Mouse (Mus musculus) hindlimb bud, embryonic 11.5 days (tissue): ENCODE data around the gene Slc8b1.

Experiments used
- DNase-seq: peaks from one replicate; pipeline ENCODE4 v3.0.0-alpha.2; 2012; ENCODE audit warnings: low read depth, low spot score; ENCODE audit errors: extremely low spot score

Slc8b1 gene

DNA sequence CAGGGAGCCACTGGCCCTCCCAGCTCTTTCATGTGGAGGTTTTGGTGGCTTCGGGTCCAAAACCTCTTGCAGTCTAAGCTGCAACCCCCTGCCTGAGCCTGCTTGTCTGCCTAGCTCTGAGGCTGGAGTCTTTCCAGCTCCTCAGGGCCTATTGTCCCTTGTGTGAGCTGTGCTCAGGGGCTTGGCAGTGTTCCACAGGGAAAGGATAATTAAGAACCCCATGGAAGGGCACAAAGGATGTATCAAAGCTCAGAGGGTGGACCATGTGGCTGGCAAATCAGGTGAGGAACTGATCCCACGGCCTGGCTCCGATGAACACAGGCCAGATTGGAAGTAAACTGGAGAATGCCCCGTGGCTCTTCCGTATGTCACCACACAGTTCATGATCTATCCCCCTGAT lies 55.1 kb downstream of the Slc8b1 start:
- no peak for DNase-seq

DNA sequence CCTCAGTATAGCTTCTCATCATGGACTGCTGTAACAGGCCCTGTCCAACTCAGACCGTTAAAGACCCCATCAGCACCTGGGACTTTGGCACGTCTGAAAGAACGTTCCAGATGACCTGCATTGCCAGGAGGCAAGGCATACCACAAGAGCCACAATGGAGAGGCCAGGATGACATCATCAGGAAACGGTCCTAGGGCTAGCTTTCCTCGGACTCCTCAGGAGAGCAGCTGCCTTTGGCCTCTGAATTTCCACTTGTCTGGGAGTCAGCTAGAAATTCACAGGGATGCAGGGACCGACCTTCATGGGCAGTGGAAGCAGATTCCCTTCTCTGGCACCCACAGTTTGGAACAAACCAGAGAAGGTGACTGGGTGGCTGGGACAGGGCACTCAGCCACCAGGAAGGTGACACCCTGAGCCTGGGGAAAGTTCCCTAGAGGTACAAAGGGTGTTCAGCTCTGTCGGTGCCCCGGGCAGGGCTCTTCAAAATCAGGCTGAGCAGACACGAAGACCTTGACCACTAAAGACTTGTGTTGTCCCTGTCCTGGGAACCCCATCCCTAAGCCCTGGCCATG lies 55.8 kb downstream of the Slc8b1 start:
- no peak for DNase-seq

DNA sequence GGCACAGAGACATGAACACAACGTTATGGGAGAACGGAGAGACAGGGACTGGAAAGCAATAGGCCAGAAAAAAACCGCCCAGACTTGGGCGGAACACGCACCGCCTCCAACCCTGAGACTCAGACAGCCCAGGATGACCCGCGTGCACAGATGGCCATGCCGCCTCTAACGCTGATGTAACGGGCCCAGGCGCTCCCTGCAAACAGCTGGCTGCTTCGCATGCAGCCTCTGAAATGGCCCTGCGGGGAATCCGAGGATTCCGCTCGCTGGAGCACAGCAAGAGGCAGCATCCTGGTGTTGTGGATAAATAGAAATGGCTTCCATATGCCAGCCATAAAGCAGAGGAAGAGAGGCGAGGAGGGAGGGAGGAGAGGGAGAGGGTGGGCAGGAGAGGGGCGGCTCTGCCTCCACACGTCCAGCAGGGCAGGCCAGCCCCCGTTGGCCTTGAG lies 56.3 kb downstream of the Slc8b1 start:
- no peak for DNase-seq

DNA sequence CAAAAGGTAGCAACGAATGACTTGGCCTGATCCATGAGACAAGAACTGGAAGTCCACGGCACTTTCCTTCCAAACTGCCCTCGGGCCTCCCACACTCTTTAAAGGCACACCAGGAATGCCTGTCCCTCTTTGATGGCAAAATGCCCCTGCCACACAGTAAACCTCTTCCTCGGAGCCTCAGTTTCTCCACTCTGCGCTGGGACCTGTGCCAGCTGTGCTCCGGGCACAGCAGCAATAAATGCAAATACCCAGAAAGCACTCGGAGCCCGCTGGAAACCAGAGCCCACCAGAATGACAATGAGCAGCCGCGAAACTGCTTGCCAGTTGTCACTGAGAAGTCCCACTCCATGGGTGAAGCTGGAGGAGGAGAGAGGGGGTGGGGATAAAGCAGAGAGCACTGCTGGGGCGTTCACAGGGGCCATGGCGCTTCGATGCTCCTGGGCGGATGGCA lies 56.8 kb downstream of the Slc8b1 start:
- no peak for DNase-seq

DNA sequence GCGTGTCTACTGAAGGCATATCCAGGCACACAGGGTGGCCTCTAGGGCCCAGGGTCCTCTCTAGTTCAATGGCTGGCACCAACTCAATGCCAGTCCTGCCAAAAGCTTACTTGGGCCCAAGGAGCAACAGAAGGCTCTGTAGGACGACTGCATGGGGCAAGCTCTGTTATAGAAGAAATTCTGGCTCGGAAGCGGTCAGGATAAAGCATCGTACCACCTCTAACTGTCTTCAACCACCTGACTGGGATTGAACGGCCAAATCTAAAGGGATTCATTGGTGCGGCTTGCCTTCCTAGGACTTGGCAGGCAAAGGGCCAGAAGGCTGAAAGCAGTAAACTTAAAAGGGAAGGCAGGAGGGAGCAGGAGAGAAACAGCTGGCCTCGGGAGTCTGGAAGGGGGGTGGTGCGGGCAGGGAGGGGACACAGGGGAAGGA lies 57.4 kb downstream of the Slc8b1 start:
- DNase-seq = no peak

DNA sequence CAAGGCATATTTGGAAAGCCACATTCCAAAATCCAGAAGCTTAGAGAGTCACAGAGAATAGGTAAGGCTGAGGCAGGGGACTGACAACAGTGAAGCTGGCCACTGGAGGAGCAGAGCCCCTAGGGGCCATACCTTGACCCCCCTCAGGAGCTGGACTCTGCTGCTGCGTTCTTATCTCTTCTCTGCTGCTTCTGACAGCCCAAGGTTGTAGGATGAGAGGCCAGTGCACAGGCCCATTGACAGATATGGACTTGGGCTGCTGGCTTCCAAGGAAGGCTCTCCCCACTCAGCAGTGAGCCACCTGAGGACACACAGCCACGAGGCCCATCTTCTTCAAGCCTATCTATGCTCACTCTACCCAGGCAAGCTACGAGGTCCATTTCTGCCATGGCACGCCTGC lies 58.0 kb downstream of the Slc8b1 start:
- no peak for DNase-seq

DNA sequence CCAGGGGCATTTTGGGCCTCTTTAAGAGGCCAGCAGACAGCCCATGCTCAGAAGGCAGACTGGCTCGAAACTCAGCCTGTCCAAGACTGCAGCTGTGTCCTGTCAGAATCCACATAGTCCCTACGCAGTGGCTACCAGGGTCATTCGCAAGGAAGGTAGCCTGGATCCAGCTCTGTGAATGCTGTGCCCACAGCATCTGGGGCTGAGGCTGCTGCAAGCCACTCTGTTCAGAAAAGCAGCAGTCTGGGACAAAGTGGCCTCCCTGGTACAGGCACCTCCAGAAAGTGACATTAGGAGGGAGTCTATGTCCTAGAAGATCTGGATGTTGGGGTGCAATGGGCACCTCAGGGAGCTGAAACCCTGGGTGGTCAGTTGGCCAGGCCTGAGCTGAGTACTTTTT lies 58.8 kb downstream of the Slc8b1 start:
- no peak for DNase-seq

DNA sequence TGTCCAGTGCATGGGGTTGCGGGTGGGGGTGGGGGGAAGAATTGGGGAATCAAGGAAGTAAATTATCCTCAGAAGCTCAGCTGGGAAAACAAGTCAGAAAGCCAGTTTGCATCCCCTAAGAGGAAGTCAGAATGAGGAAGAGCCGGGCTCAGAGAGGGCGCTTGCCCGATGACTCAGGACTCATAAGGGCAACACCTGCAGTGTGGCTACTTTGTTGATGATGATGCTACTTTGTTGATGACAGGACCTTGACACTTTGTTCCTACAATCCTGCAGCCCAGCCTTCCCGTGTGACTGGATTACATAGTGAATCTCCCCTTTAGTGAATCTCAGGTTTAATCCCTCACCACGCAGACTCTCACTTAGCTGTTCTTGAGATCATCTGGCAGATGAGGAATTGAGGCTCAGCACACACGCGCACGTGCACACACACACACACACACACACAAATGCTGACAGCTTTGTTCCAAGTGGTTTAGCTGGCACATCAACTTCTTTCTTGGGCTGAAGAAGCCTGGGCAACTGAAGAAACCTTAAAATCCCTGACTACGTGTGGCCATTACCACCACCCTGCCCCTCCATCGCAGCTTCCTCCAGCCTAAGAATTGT lies 59.4 kb downstream of the Slc8b1 start:
- no peak for DNase-seq

DNA sequence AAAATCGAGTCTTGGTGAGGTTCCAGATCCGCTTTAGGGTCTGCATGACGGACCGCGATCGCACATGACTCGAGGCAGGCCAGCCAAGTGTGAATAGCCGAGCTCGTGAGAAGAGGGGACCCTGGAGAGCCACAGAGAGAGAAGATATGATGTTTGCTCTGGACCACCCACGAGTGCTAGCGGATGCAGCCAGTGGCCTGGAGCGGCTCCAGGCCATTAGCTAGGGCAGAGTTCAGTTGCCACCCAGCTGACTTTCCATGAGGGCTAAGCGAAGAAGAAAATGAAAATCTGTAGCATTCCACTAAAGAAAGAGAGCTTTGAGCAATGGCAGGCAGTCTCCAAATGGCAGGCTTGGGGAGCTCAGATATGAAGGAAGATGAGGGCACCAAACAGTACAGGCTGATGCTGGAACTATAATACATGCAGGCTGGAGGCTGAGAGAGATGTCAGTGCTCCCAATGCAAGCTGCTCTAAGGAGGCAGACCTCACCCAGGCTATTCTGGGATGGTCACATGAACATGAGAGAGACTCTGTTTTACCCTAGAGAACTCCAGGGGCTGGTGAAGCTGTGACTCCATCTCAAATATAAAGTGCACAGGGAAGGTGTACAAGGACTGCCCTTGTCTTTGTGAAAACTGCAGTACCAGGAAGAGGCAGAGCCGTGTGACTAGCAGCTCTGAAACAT lies 60.2 kb downstream of the Slc8b1 start:
- DNase-seq = no peak

DNA sequence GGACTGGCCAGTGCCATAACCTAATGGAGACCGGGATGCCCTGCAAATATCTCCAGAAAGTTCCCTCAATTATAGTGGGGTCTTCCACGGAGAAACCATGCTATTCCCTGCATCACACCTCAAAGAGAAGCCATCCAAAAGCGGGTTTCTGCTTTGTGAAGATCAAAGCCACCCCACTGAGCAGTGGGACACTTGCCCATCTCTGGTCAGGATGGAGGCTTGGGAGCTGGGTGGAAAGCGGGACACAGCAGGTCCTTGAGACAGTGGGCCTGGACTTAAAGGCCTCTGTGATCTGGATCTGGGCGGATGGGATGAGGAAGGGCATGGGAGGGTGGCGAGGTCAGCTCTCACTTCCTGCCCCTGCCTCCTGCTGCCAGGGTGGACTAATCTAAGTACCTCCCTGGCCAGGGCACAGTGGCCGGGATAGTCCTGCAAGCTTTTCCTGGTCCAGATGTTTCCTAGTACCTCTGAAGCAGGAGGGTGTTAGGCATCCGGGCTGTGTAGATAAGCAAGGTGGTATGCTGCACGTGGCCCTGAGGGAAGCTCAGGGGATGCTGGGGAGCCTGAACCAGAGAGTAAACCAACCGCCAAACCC lies 63.6 kb downstream of the Slc8b1 start:
- DNase-seq = no peak

DNA sequence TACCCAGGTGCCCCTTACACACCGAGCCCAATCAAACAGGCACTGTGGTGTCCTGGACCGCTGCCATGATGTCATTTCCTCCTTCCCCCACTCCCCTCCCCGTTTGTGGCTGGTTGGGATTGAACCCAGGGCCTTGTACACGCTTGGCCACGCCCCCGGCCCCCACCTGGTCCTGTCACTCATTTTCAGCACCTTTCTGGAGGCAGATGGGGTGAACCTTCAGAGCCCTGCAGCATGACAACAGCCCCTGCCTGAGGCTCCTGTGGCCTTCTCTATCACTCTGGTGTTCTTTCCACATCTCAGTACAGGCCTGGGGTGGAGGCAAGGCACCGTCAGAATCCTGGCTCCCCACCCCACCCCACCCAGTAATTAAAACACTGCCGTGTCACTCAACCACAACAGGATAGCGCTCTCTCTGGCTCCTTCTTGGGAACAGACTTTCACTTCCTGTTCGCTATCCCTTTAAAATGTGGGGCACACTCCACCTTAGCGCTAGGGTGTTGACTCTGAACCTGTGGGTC lies 65.9 kb downstream of the Slc8b1 start:
- DNase-seq = no peak

DNA sequence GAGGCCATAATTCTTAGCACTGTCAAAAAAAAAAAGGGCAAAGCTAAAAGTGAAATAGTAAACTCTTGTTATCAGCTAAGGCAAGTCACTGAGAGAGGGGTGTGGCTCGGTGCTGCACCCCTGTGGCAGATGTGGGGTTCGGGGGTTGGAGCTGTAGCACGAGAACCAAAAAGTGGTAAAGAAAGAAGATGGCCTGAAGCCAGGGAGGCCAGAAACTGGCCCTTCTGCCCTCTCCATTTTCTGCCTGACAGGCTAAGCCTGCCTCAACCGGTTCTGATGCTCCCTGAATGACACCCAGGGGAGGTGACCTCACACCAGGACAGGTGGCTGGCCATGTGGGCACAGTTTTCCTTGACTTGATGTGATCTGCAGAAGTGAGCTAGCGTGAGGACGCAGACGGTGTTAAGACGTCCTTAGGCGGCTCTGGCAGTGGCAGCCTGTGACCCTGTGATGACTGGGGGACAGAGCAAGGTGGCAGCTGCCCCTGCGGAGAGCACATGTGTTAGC lies 67.0 kb downstream of the Slc8b1 start:
- no peak for DNase-seq

DNA sequence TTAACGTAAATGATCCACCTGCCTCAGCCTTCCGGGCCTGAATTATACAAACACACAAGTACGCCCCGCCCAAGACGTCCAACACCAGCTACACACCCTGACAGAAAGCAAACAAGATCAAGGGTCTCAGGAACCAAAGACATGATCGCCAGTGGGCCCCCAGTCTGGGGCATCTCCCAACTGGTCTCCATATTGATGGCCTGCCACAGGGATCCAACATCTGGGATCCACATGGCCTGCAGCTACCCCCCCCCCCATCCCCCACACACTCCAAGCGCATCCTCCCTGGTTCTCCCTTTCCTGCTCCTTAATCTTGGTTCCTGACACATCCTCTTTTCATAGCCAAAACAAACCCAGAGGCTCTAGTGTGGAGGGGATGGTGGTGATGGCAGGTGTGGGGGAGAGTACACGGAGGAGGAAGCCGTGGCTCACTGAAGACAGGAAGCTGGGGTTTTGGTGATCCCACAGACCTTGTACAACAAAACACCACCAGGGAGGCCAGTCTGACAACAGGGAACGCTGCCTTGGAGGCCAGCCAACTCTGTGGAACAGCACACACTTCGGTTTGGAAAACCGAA lies 67.6 kb downstream of the Slc8b1 start:
- no peak for DNase-seq

DNA sequence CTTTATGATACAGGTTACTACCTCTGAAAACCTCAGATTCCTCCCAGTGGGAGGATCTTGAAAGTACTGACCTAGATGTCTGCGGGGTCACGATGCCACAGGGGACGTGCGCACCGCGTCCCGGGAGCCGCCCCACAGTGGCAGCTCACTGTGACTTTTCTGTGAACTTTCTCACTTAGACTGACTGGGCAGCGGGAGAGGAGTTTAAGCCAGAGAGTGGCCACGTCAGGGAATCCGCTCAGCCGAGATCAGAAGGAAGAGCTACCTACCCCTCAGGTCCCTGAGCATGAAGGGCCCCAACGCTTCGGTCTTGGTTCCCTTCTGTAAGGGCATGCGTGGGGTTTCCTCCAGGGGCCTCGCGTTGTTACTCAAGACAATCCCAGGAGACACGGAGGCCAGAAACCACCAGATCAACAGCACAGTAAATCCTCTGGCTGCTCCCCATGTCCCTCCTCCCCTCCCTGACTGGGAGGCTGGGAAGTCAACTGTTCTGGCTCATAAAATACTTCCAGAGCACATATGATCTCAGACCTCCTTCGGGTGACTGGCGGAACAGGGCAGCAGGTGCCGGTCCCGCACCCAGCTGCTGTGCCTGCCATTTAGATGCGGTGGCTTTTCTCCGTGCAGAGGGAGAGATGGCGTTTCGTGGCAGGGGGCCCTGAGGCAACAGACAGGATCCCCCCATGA lies 68.4 kb downstream of the Slc8b1 start:
- no peak for DNase-seq

DNA sequence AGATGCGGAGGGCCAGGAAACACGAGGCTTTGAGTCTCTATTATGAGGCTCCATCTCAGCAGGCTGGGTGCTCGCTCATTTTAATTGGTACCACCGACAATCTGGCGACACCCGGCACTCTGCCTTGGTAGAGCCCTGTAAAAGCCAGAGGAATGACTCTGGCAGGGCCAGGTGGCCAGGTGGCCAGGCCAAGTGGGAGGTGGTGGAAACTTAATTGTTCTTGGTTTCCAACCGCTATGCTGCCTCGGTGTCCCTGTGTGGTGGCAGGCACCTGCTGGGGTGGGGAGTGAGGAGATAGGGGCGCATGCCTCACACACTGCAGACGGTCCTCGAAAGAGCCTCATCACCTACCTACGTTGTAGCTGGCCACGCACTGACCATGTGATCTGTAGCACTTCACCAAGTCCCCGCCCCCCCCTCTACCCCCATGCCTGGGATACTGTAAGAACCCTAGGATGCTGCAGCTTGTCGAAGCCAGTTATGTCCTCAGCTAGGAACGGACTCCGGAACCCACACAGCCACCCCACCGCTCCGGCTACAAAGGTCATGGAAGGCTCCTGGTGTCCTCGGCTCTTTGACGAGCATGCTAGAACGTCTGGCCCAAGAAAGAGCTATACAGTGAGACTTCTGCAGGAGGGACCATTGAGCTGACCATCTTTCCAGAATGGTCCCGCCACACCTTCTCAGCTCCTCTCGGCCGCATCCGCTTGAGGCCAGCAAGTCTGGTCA lies 69.1 kb downstream of the Slc8b1 start:
- no peak for DNase-seq

DNA sequence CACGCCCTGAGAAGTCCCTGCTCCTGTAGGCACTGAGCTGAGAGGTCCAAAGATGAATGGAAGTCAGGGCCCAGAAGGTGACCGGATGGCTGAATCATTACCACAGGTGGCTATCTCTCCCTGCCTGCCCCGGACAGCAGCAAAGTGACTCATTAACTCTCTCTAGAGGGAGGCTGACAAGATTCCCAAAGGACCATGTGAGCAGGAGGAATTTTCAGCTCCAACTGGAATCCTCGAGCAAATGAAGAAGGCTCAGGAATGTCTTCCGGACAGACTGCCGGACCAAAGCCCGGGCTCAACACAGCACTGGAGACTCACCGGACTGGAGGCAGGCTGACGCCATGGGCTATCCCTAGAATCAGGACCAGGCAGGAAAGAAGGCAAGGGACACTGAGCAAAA lies 71.0 kb downstream of the Slc8b1 start:
- DNase-seq = no peak

DNA sequence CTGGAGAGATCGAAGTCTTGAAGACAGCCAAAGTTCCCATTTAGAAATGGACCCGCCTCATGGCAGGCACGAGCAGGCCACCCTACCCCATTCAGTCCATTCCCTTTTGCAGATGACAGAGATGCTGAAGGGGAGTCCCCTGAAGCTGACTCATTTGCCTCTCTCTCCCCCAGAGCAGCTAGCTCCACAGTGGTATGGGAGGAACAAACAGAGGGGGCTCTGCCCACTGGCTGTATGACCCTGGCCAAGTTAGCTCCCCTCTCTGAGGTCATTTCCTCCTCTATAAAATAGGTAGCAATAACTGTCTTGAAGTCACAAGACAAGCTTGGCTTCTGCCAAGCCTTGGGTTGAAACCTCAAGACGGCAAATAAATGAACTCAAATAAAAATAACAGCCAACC lies 72.5 kb downstream of the Slc8b1 start:
- no peak for DNase-seq
